Mouse (Mus musculus) hindbrain, embryonic 11.5 days (tissue): ENCODE measurements around the gene Gria1. TPM values are rescaled to one million over a fixed set of nuclear protein-coding genes. Genes with fewer than 3 reads are reported as not detected.

ENCODE experiments used
- ATAC-seq: fragments of 200-750 bp; cut with Nextera tagmentation; 2 replicates; pipeline ENCODE4 v1.8.0; 2017; ENCODE audit warnings: mild to moderate bottlenecking, moderate TSS enrichment, moderate library complexity; ENCODE audit not compliant: low FRiP score
- DNase-seq: peaks from one replicate; pipeline ENCODE4 v3.0.0-alpha.2; 2015; ENCODE audit warnings: low spot score
- H3K27ac ChIP-seq: fragments of 300-500 bp; sonication (generic); 2 replicates; pipeline ENCODE4 v1.5.1; 2014; ENCODE audit warnings: mild to moderate bottlenecking, low read depth, low read length
- H3K27me3 ChIP-seq: fragments of 300-500 bp; sonication (generic); 2 replicates; pipeline ENCODE4 v1.6.1; 2014; ENCODE audit warnings: mild to moderate bottlenecking, low read length, moderate library complexity, mixed read lengths; ENCODE audit not compliant: control insufficient read depth, insufficient read depth
- H3K36me3 ChIP-seq: fragments of 300-500 bp; sonication (generic); 2 replicates; pipeline ENCODE4 v1.6.1; 2014; ENCODE audit warnings: mild to moderate bottlenecking, low read length, moderate library complexity, mixed read lengths; ENCODE audit not compliant: control insufficient read depth, insufficient read depth
- H3K4me1 ChIP-seq: fragments of 300-500 bp; sonication (generic); replicated peaks from 2 replicates; pipeline ENCODE4 v1.6.1; 2014; ENCODE audit warnings: low read length, mixed read lengths; ENCODE audit not compliant: control insufficient read depth, insufficient read depth
- H3K4me2 ChIP-seq: fragments of 300-500 bp; sonication (generic); replicated peaks from 2 replicates; pipeline ENCODE4 v1.6.1; 2014; ENCODE audit warnings: mild to moderate bottlenecking, low read depth, low read length
- H3K4me3 ChIP-seq: fragments of 300-500 bp; sonication (generic); 2 replicates; pipeline ENCODE4 v1.5.1; 2014; ENCODE audit warnings: low read depth, low read length
- H3K9ac ChIP-seq: fragments of 300-500 bp; sonication (generic); 2 replicates; pipeline ENCODE4 v1.6.1; 2014; ENCODE audit warnings: low read depth, low read length
- H3K9me3 ChIP-seq: fragments of 300-500 bp; sonication (generic); 2 replicates; pipeline ENCODE4 v1.6.1; 2016; ENCODE audit warnings: low read length; ENCODE audit not compliant: control insufficient read depth
- WGBS: fragments of 180-500 bp; shearing (Covaris S2); extraction: QIAGEN DNeasy Blood & Tissue Kit; methylation state at CpG from one replicate; pipeline ENCODE4 v1.1.7; 2014; 5-methylcytosine and 5-hydroxymethylcytosine counted together
- polyA plus RNA-seq: library from polyadenylated mRNA; unstranded; fragments of >200 nt; fragmentation: Nextera tagmentation; extraction: Ambion mirVana; gene quantifications from 2 replicates; pipeline ENCODE4 v1.2.1, GENCODE M21; 2014

Gene Gria1
- polyA plus RNA-seq, 1 experiment from 2014 or later = 2.8 TPM

- Histone ChIP-seq H3K4me1 (no peaks in the 10 kb centered on the region), H3K4me2 (no peak overlapping the region), H3K4me3 (no peak overlapping the region), H3K27ac (no peak overlapping the region), H3K36me3 (no peaks in the 10 kb centered on the region), H3K9me3 (no peaks in the 10 kb centered on the region), H3K27me3 (no peaks in the 10 kb centered on the region), H3K9ac (no peak overlapping the region)
- ATAC-seq = no peak
- no peak for DNase-seq
- 80% methylated on average over 8 of the region's 8 CpGs for WGBS
These were observed 28.1 kb downstream of the Gria1 start for GRCm38 (mm10) chr11:57039306-57039705.

DNA sequence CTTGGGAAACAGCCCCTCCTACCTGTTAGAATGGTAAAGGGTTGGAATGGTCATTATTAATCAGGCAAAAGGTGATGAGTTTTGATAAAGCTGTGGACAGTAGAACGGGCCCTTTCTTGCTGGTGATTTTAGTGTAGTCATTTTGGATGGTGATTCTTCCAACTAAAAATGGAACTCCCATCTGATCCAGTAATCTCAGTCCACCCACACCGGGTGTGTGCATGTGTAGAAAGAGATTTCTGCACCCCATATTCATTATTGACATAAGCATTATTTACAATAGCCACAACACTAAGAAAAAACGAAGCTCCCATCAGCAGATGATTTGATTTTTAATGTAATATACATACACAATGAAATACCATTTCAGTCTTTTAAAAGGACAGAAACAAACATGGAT lies 30.9 kb downstream of the Gria1 start:
- 85% methylated on average over 3 of the region's 3 CpGs for WGBS
- H3K4me2 ChIP-seq = no peak overlapping the region
- H3K36me3 ChIP-seq = no peaks in the 10 kb centered on the region
- DNase-seq (no peak), ATAC-seq (no peak)
- no peak overlapping the region for H3K9ac ChIP-seq
- H3K4me3 ChIP-seq = no peak overlapping the region
- H3K27me3 ChIP-seq = no peaks in the 10 kb centered on the region
- no peaks in the 10 kb centered on the region for H3K4me1 ChIP-seq
- no peak overlapping the region for H3K27ac ChIP-seq
- no peaks in the 10 kb centered on the region for H3K9me3 ChIP-seq

GRCm38 (mm10) chr11:57044146-57044545 lies 33.0 kb downstream of the Gria1 start:
- no peak overlapping the region for H3K4me2 ChIP-seq
- H3K4me3 ChIP-seq = no peak overlapping the region
- 64% methylated on average over 5 of the region's 5 CpGs for WGBS
- no peaks in the 10 kb centered on the region for H3K27me3 ChIP-seq
- H3K4me1 ChIP-seq = no peaks in the 10 kb centered on the region
- no peaks in the 10 kb centered on the region for H3K36me3 ChIP-seq
- no peak for ATAC-seq
- no peak for DNase-seq
- no peak overlapping the region for H3K27ac ChIP-seq
- no peak overlapping the region for H3K9ac ChIP-seq
- H3K9me3 ChIP-seq = no peaks in the 10 kb centered on the region

- WGBS = 65% methylated on average over 6 of the region's 6 CpGs
- Histone ChIP-seq H3K36me3 (no peaks in the 10 kb centered on the region), H3K4me2 (no peak overlapping the region), H3K9ac (no peak overlapping the region), H3K27ac (no peak overlapping the region), H3K4me1 (no peaks in the 10 kb centered on the region), H3K4me3 (no peak overlapping the region), H3K9me3 (no peaks in the 10 kb centered on the region), H3K27me3 (no peaks in the 10 kb centered on the region)
- ATAC-seq = no peak
- peak; percentile 10 for DNase-seq
These were observed 40.7 kb downstream of the Gria1 start for GRCm38 (mm10) chr11:57051666-57052562.

- H3K4me2 ChIP-seq = no peak overlapping the region
These were observed 51.3 kb downstream of the Gria1 start for GRCm38 (mm10) chr11:57062441-57062840.

GRCm38 (mm10) chr11:57070196-57070901 lies 59.2 kb downstream of the Gria1 start:
- H3K27ac ChIP-seq = no peak overlapping the region
- H3K4me1 ChIP-seq = no peaks in the 10 kb centered on the region
- no peak overlapping the region for H3K4me2 ChIP-seq
- H3K9me3 ChIP-seq = no peaks in the 10 kb centered on the region
- 76% methylated on average over 8 of the region's 8 CpGs for WGBS
- H3K36me3 ChIP-seq = no peaks in the 10 kb centered on the region
- ATAC-seq (peak; percentile 33; the same call in 1 of the 2 replicates), DNase-seq (peak; percentile 15)
- H3K27me3 ChIP-seq = no peaks in the 10 kb centered on the region
- no peak overlapping the region for H3K9ac ChIP-seq
- H3K4me3 ChIP-seq = no peak overlapping the region

More at GRCm38 (mm10) chr11:57062441-57062840, 51.3 kb downstream of the Gria1 start:
- no peak for DNase-seq
- Histone ChIP-seq H3K27ac (no peak overlapping the region), H3K27me3 (no peaks in the 10 kb centered on the region), H3K4me1 (no peaks in the 10 kb centered on the region), H3K36me3 (no peaks in the 10 kb centered on the region), H3K4me3 (no peak overlapping the region), H3K9ac (no peak overlapping the region), H3K9me3 (no peaks in the 10 kb centered on the region)
- 86% methylated on average over 3 of the region's 3 CpGs for WGBS
- ATAC-seq = no peak

GRCm38 (mm10) chr11:57072171-57072570 lies 61.0 kb downstream of the Gria1 start:
- Histone ChIP-seq H3K36me3 (no peaks in the 10 kb centered on the region), H3K27me3 (no peaks in the 10 kb centered on the region), H3K9ac (no peak overlapping the region), H3K4me2 (no peak overlapping the region), H3K9me3 (no peaks in the 10 kb centered on the region), H3K4me3 (no peak overlapping the region), H3K4me1 (no peaks in the 10 kb centered on the region), H3K27ac (no peak overlapping the region)
- DNase-seq = no peak
- WGBS = 64% methylated on average over 6 of the region's 6 CpGs
- ATAC-seq = no peak

- H3K4me1 ChIP-seq = no peaks in the 10 kb centered on the region
- H3K9ac ChIP-seq = no peak overlapping the region
- no peak overlapping the region for H3K27ac ChIP-seq
- no peaks in the 10 kb centered on the region for H3K36me3 ChIP-seq
- DNase-seq (no peak), ATAC-seq (no peak)
- no peak overlapping the region for H3K4me2 ChIP-seq
- H3K4me3 ChIP-seq = no peak overlapping the region
- no peaks in the 10 kb centered on the region for H3K27me3 ChIP-seq
- WGBS = 82% methylated on average over 3 of the region's 3 CpGs
- no peaks in the 10 kb centered on the region for H3K9me3 ChIP-seq
These were observed 68.2 kb downstream of the Gria1 start for GRCm38 (mm10) chr11:57079423-57079822.
